Mouse (Mus musculus) heart, embryonic 10.5 days (tissue): Measurements from ENCODE around the gene Map3k20. TPM values are rescaled to one million over a fixed set of nuclear protein-coding genes. Genes with fewer than 3 reads are reported as not detected.

Experiments used
- DNase-seq: peaks from one replicate; pipeline ENCODE4 v3.0.0-alpha.2; 2017; ENCODE audit warnings: low spot score
- H3K27ac ChIP-seq: fragments of 300-500 bp; sonication (generic); 2 replicates; pipeline ENCODE4 v1.5.1; 2016; ENCODE audit warnings: mild to moderate bottlenecking
- H3K27me3 ChIP-seq: fragments of 300-500 bp; sonication (generic); 2 replicates; pipeline ENCODE4 v1.6.1; 2016; ENCODE audit warnings: mild to moderate bottlenecking; ENCODE audit not compliant: poor library complexity, insufficient read depth, severe bottlenecking
- H3K36me3 ChIP-seq: fragments of 300-500 bp; sonication (generic); 2 replicates; pipeline ENCODE4 v1.6.1; 2016; ENCODE audit warnings: mild to moderate bottlenecking, moderate library complexity
- H3K4me1 ChIP-seq: fragments of 300-500 bp; sonication (generic); 2 replicates; pipeline ENCODE4 v1.6.1; 2016; ENCODE audit warnings: mild to moderate bottlenecking
- H3K4me3 ChIP-seq: fragments of 300-500 bp; sonication (generic); 2 replicates; pipeline ENCODE4 v1.5.1; 2016; ENCODE audit warnings: mild to moderate bottlenecking, moderate library complexity
- H3K9me3 ChIP-seq: fragments of 300-500 bp; sonication (generic); 2 replicates; pipeline ENCODE4 v1.6.1; 2016; ENCODE audit warnings: mild to moderate bottlenecking, moderate library complexity
- WGBS: fragments of 180-500 bp; shearing (Covaris S2); methylation state at CpG from one replicate; pipeline ENCODE4 v1.1.7; 2016; 5-methylcytosine and 5-hydroxymethylcytosine counted together
- polyA plus RNA-seq: library from polyadenylated mRNA; unstranded; fragments of >200 nt; fragmentation: Nextera tagmentation; extraction: Ambion mirVana; gene quantifications from 2 replicates; pipeline ENCODE4 v1.2.1, GENCODE M21; 2016

Map3k20 gene
- polyA plus RNA-seq, 1 experiment from 2014 or later = 27.9 TPM

GRCm38 (mm10) chr2:72345281-72345680 is 59.8 kb downstream of the Map3k20 start:
- no peak overlapping the region for H3K4me3 ChIP-seq
- H3K9me3 ChIP-seq = no peaks in the 10 kb centered on the region
- H3K27me3 ChIP-seq = no peaks in the 10 kb centered on the region
- WGBS = 88% methylated on average over 3 of the region's 3 CpGs
- H3K36me3 ChIP-seq = peaks cover 5% of the 10 kb centered on the region; the same call in 1 of the 2 replicates
- no peak overlapping the region for H3K27ac ChIP-seq
- peaks cover 16% of the 10 kb centered on the region for H3K4me1 ChIP-seq
- no peak for DNase-seq

GRCm38 (mm10) chr2:72351329-72351728 is 65.9 kb downstream of the Map3k20 start:
- Histone ChIP-seq H3K9me3 (no peaks in the 10 kb centered on the region), H3K27ac (no peak overlapping the region), H3K4me3 (no peak overlapping the region), H3K27me3 (no peaks in the 10 kb centered on the region), H3K36me3 (no peaks in the 10 kb centered on the region; the same call in 1 of the 2 replicates), H3K4me1 (peaks cover 26% of the 10 kb centered on the region)
- WGBS = 72% methylated on average over 5 of the region's 5 CpGs
- no peak for DNase-seq

GRCm38 (mm10) chr2:72351776-72352175 is 66.3 kb downstream of the Map3k20 start:
- Histone ChIP-seq H3K9me3 (no peaks in the 10 kb centered on the region), H3K4me1 (peaks cover 26% of the 10 kb centered on the region), H3K4me3 (no peak overlapping the region), H3K27ac (no peak overlapping the region), H3K27me3 (no peaks in the 10 kb centered on the region), H3K36me3 (peaks cover 4% of the 10 kb centered on the region)
- DNase-seq = no peak
- 94% methylated on average over 8 of the region's 8 CpGs for WGBS

GRCm38 (mm10) chr2:72352756-72353155 is 67.3 kb downstream of the Map3k20 start:
- Histone ChIP-seq H3K4me1 (peaks cover 18% of the 10 kb centered on the region), H3K27ac (no peak overlapping the region), H3K27me3 (no peaks in the 10 kb centered on the region), H3K36me3 (peaks cover 8% of the 10 kb centered on the region), H3K9me3 (no peaks in the 10 kb centered on the region), H3K4me3 (no peak overlapping the region)
- DNase-seq = no peak

GRCm38 (mm10) chr2:72356471-72356870 is 71.0 kb downstream of the Map3k20 start:
- no peak overlapping the region for H3K4me3 ChIP-seq
- no peaks in the 10 kb centered on the region for H3K9me3 ChIP-seq
- peaks cover 12% of the 10 kb centered on the region for H3K36me3 ChIP-seq
- DNase-seq = no peak
- no peaks in the 10 kb centered on the region for H3K27me3 ChIP-seq
- WGBS = 84% methylated on average over 10 of the region's 10 CpGs
- no peak overlapping the region for H3K27ac ChIP-seq
- H3K4me1 ChIP-seq = peaks cover 14% of the 10 kb centered on the region

GRCm38 (mm10) chr2:72361572-72361971 is 76.1 kb downstream of the Map3k20 start:
- Histone ChIP-seq H3K9me3 (no peaks in the 10 kb centered on the region), H3K27ac (no peak overlapping the region; the same call in 1 of the 2 replicates), H3K36me3 (peaks cover 10% of the 10 kb centered on the region), H3K4me1 (peaks cover 32% of the 10 kb centered on the region), H3K4me3 (no peak overlapping the region), H3K27me3 (no peaks in the 10 kb centered on the region)
- no peak for DNase-seq
- WGBS = 55% methylated on average over 3 of the region's 3 CpGs

GRCm38 (mm10) chr2:72363449-72363848 is 78.0 kb downstream of the Map3k20 start:
- 90% methylated on average over 1 of the region's 1 CpGs for WGBS
- no peak overlapping the region for H3K4me3 ChIP-seq
- no peak for DNase-seq
- peaks cover 32% of the 10 kb centered on the region for H3K4me1 ChIP-seq
- peaks cover 7% of the 10 kb centered on the region; the same call in 1 of the 2 replicates for H3K36me3 ChIP-seq
- H3K27ac ChIP-seq = no peak overlapping the region
- H3K9me3 ChIP-seq = no peaks in the 10 kb centered on the region
- H3K27me3 ChIP-seq = no peaks in the 10 kb centered on the region

- WGBS = 46% methylated on average over 7 of the region's 7 CpGs
- peaks cover 33% of the 10 kb centered on the region for H3K4me1 ChIP-seq
- no peak overlapping the region for H3K4me3 ChIP-seq
- no peaks in the 10 kb centered on the region for H3K27me3 ChIP-seq
- no peak for DNase-seq
- H3K9me3 ChIP-seq = no peaks in the 10 kb centered on the region
- no peak overlapping the region for H3K27ac ChIP-seq
- peaks cover 7% of the 10 kb centered on the region; the same call in 1 of the 2 replicates for H3K36me3 ChIP-seq
These were observed 80.5 kb downstream of the Map3k20 start for GRCm38 (mm10) chr2:72365930-72366329.

- DNase-seq = no peak
- H3K27me3 ChIP-seq = no peaks in the 10 kb centered on the region
- H3K36me3 ChIP-seq = peaks cover 13% of the 10 kb centered on the region; the same call in 1 of the 2 replicates
- WGBS = 85% methylated on average over 5 of the region's 5 CpGs
- no peaks in the 10 kb centered on the region for H3K9me3 ChIP-seq
- peaks cover 32% of the 10 kb centered on the region for H3K4me1 ChIP-seq
- no peak overlapping the region for H3K27ac ChIP-seq
- no peak overlapping the region for H3K4me3 ChIP-seq
These were observed 81.1 kb downstream of the Map3k20 start for GRCm38 (mm10) chr2:72366503-72366902.

GRCm38 (mm10) chr2:72367850-72368249 is 82.4 kb downstream of the Map3k20 start:
- Histone ChIP-seq H3K27ac (no peak overlapping the region), H3K4me3 (no peak overlapping the region), H3K9me3 (no peaks in the 10 kb centered on the region), H3K36me3 (peaks cover 26% of the 10 kb centered on the region; the same call in 1 of the 2 replicates), H3K4me1 (peaks cover 35% of the 10 kb centered on the region), H3K27me3 (no peaks in the 10 kb centered on the region)
- 91% methylated on average over 5 of the region's 5 CpGs for WGBS
- no peak for DNase-seq

GRCm38 (mm10) chr2:72369140-72369600 is 83.7 kb downstream of the Map3k20 start:
- Histone ChIP-seq H3K27me3 (no peaks in the 10 kb centered on the region), H3K4me1 (peaks cover 29% of the 10 kb centered on the region), H3K36me3 (peaks cover 37% of the 10 kb centered on the region), H3K27ac (peak overlapping the region; percentile 67), H3K9me3 (no peaks in the 10 kb centered on the region), H3K4me3 (no peak overlapping the region)
- no peak for DNase-seq
- WGBS = 28% methylated on average over 6 of the region's 6 CpGs

- DNase-seq = no peak
- Histone ChIP-seq H3K4me1 (peaks cover 19% of the 10 kb centered on the region), H3K27me3 (no peaks in the 10 kb centered on the region), H3K9me3 (no peaks in the 10 kb centered on the region), H3K36me3 (peaks cover 52% of the 10 kb centered on the region), H3K4me3 (no peak overlapping the region), H3K27ac (no peak overlapping the region)
- 86% methylated on average over 13 of the region's 13 CpGs for WGBS
These were observed 86.7 kb downstream of the Map3k20 start for GRCm38 (mm10) chr2:72372136-72372535.

- DNase-seq = no peak
- H3K27me3 ChIP-seq = no peaks in the 10 kb centered on the region
- no peak overlapping the region for H3K4me3 ChIP-seq
- H3K36me3 ChIP-seq = peaks cover 60% of the 10 kb centered on the region
- H3K9me3 ChIP-seq = no peaks in the 10 kb centered on the region
- peaks cover 15% of the 10 kb centered on the region for H3K4me1 ChIP-seq
- 84% methylated on average over 3 of the region's 3 CpGs for WGBS
- H3K27ac ChIP-seq = no peak overlapping the region
These were observed 88.6 kb downstream of the Map3k20 start for GRCm38 (mm10) chr2:72374076-72374475.

GRCm38 (mm10) chr2:72375877-72376276 is 90.4 kb downstream of the Map3k20 start:
- H3K9me3 ChIP-seq = no peaks in the 10 kb centered on the region
- peaks cover 74% of the 10 kb centered on the region for H3K36me3 ChIP-seq
- no peaks in the 10 kb centered on the region for H3K27me3 ChIP-seq
- H3K4me3 ChIP-seq = no peak overlapping the region
- no peak overlapping the region for H3K27ac ChIP-seq
- 81% methylated on average over 3 of the region's 3 CpGs for WGBS
- DNase-seq = no peak
- H3K4me1 ChIP-seq = peaks cover 11% of the 10 kb centered on the region; the same call in 1 of the 2 replicates
